Mouse (Mus musculus): ENCODE results near the gene March5.
"Not testable (repeated sequence)": the region's sequence is repeated elsewhere in the genome, so short reads cannot be mapped to it uniquely, and the experiment has no call there.

March5 gene

DNA sequence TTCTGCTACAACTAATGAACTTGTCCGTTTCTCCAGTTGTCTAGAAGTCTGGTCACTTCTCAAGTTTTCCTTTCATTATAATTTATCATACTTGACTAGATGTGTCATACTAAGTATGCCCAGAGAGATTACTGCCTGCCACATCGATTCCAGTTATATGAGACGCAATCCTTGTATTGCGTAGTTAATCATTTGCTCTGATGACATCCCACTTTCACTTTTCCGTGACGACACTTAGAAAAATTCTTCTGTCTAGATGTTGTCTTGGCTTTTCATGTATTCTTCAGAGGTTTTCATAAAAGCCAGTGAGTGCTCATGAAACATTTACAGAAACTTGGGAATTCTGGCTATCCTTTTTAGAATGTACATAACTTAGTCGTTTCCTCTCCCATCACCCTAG is 1.6 kb downstream of the March5 start:
- DNase-seq (ENCODE audit: low spot score in 2 of 2), result no peak

- DNase-seq (ENCODE audit: low spot score in 2 of 2), result no peak
Observed at GRCm38 (mm10) chr19:37209467-37210128, 2.3 kb downstream of the March5 start.

DNA sequence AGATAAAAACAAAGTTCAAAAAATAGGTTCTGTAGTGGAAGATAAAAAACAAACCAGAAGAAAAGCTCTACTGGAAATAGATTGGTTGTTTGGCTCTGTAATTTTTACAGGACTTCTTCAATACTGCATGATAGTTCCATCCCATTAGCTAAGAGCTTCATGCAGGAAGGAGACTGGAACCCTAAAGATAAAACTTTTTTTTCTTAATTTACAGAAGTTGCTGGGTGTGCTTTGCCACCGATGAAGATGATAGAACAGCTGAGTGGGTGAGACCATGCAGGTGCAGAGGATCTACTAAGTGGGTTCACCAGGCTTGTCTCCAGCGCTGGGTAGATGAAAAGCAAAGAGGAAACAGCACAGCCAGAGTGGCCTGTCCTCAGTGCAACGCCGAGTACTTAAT is 3.1 kb downstream of the March5 start:
- no peak for DNase-seq (ENCODE audit: low spot score in 2 of 2)

DNA sequence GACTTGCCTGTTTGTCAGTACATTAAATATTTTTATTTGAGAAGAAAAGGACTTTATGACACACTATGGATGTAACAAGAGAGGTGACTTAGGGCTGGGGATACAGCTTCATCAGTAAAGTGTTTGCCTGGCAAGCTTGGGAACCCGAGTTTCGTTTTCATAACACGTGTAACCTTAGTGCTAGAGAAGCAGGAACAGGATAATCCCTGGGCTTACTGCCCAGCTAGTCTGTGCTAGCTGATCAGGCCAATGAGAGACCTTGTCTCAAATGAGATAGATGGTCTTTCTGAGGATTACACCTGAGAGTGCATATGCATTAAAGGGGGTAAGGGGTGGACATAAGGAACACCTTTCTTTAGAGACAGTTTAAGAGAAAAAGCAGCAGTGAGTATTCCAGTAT is 4.1 kb downstream of the March5 start:
- no peak for DNase-seq (ENCODE audit: low spot score in 2 of 2)

DNA sequence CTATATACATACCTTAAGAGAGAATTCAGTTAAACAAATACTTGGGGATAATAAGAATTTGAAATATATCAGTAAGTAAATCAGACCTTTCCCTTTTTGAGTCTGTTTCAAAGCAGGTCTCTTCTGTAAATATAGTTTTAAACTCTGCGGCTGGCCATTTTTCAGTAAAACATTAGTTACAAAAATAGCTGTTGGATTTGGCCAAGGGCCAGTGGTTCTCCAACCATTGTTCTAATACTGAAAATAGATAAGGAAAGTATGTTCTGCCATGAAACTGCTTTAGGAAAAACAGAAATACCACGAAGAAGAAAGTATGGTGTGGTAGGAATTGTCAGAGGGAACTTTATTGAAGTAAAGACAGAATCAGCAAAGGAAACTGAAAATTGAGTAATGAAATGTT is 7.4 kb downstream of the March5 start:
- no peak for DNase-seq (ENCODE audit: low spot score in 2 of 2)

DNA sequence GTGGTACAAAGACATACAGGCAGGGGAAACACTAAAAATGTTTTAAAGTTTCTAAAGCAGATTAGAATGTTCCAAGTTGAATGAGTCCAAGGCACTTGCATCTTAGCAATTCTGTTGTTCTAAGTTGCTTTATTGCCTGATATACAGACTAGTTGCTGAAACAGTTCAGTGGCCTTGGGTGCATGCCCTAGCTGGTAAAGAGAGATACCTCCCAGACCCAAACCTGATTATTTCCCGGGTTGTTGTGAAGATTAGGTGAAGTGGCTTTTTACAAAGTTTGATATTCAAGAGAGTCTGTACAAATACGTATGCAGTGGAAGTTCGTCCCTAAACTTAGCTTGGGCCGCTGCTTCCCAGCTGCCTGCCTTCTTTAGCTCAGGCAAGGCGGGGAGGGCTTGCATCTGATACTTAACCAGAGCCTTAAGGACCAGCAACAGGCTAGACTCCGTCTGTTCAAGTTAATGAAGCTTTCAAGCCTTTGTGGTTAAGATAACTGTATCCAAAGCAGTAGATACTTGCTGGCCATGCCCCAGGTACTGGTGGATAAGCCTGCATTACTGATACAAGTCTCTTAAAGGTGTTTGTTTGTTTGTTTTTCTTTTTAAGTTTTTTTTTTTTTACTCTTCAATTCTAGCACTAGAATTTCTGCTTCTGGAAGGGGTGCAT is 18.0 kb downstream of the March5 start:
- DNase-seq (ENCODE audit: low spot score in 2 of 2), result no peak

- not testable (repeated sequence) for DNase-seq (ENCODE audit: low spot score in 2 of 2)
Observed at GRCm38 (mm10) chr19:37232598-37232997, 25.3 kb downstream of the March5 start.

DNA sequence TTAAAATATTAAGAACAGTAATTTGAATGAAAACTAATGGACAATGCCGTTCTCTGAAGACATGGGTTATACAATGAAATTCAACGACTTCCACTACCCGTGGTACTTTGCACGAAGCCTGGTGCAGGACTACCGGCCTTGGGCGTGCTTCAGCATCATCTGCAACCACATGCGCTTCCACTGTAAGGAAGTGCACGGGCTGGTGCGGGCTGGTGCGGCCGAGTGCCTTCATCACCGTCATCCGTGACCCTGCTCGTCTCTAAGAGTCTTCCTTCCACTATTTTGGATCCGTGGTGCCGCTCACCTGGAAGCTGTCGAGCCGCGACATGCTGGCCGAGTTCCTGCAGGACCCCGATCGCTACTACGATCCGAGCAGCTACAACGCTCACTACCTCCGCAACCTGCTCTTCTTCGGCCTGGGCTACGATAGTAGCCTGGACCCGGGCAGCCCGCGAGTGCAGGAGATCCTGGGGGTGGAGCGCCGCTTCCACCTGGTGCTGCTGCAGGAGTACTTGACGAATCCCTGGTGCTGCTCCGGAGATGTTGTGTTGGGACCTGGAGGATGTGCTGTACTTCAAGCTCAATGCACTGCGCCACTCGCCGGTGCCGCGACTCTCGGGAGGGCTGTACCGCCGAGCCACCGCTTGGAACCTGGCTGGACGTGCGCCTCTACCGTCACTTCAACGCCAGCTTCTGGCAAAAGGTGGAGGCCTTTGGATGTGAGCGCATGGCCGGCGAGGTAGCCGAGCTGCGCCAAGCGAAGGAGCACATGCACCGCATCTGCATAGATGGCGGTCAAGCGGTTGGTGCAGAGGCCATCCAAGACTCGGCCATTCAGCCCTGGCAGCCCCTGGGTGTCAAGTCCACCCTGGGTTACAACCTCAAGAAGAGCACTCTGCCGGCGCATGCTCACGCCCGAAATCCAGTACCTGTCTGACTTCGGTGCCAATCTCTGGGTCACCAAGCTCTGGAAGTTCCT is 26.5 kb downstream of the March5 start:
- no peak for DNase-seq (ENCODE audit: low spot score in 2 of 2)

DNA sequence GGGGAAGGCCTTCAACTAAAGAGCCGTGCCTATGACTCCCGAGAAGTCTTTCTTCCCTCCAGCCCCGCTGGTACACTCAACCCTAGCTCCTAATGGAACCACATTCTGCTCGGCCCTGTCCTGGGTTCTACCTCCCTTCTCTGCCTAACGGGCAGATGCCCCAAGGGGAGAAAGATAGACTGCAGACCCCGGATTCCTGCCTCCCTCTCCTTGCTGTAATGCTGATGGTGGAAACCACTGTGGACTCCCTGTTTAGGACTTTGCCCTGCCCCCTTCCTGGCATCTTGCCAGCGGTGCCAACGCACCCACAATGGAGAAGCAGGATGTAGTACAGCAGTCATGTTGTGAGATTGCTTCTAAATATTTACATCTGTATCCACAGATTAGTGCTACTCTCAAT is 28.5 kb downstream of the March5 start:
- DNase-seq (ENCODE audit: low spot score in 2 of 2), result no peak

- no peak for DNase-seq (ENCODE audit: low spot score in 2 of 2)
Observed at GRCm38 (mm10) chr19:37237306-37237705, 30.0 kb downstream of the March5 start.

DNA sequence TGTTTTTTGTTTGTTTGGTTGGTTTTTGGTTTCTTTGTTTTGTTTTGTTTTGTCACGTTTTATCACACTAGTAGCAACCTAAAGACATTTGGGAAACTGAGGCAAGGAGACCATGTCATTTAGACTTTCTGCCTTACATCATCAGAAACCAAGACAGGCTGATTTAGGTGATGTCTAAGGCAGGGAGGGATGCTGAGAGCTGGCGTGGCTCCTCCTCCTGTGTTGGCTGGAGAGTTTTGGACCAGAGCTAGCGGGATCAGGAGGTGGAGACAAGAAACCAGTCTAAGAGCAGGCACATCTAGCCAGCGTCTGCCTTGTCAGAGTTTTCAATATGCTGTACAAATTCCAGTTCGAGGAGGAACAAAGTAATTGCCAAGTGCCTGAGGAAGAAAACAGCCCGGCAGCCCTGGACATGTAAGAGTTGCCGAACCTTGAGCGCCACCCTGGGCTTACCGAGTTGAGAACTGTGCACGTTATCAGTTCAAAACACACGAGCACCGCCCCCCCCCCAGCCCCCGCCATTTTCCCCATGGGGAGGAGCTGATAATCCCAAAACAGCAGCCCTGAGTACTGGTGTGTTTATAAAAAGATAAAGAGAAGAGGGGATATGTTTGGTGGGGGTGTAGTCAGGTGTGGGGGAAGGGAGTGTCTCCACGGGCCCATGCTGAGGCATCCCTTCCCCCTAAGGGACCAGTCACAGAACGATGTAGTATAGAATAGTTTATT is 30.5 kb downstream of the March5 start:
- no peak for DNase-seq (ENCODE audit: low spot score in 2 of 2)

- no peak for DNase-seq (ENCODE audit: low spot score in 2 of 2)
Observed at GRCm38 (mm10) chr19:37238651-37239050, 31.3 kb downstream of the March5 start.

GRCm38 (mm10) chr19:37239096-37239495 is 31.8 kb downstream of the March5 start:
- DNase-seq (ENCODE audit: low spot score in 2 of 2), result peak in 1 of 2 experiments; percentile 10

DNA sequence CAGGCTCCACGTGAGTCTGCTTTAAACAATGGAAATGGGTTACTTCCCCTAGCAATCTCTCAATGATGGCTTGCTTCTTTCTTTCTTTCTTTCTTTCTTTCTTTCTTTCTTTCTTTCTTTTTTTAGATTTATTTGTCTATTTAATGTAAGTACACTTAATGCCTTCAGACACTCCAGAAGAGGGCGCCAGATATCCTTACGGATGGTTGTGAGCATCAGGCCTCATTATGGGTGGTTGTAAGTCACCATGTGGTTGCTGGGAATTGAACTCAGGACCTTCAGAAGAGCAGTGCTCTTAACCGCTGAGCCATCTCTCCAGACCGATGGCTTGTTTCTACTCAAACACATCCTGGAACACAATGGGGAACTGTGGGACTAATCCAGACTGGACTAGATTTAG is 33.9 kb downstream of the March5 start:
- peak in 1 of 2 experiments; percentile 17 for DNase-seq (ENCODE audit: low spot score in 2 of 2)

GRCm38 (mm10) chr19:37242707-37243106 is 35.4 kb downstream of the March5 start:
- no peak for DNase-seq (ENCODE audit: low spot score in 2 of 2)

- no peak for DNase-seq (ENCODE audit: low spot score in 2 of 2)
Observed at GRCm38 (mm10) chr19:37246859-37247258, 39.5 kb downstream of the March5 start.

DNA sequence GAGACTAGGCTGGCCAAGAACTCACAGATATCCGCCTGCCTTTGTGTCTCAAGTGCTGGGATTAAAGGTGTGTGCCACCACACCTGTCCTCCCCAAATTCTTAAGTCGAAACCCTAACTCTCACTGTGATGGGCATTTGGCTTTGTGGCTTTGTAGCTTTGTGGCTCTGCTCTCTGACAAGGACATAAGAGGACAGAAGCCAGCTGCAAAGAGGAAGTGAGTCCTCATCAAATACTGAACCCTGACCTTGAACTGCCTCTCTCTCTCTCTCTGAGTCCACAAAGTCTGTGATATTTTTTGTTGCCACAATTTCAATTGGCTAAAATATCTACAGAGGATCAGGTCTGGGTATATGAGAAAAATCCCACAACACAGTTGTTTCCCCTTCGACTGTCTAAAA is 40.9 kb downstream of the March5 start:
- DNase-seq (ENCODE audit: low spot score in 2 of 2), result no peak

DNA sequence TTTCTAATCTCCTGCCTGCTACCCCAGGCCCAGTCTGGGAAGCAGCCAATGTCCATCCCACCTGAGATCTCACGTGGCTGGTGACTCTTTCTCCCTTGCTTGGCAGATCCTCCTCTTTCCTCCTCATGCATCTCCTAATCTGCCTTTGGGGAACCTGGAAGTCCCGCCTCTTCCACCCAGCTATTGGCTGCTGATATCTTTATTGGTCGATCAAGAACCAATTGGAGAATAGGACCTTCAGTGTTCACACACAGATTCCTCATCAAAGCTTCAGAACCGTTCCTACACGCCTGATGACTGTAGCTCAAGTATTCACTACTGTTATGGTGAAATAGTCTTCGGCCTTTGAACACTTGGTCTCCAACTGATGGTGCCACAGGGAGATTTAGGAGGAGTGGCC is 44.8 kb downstream of the March5 start:
- no peak for DNase-seq (ENCODE audit: low spot score in 2 of 2)

DNA sequence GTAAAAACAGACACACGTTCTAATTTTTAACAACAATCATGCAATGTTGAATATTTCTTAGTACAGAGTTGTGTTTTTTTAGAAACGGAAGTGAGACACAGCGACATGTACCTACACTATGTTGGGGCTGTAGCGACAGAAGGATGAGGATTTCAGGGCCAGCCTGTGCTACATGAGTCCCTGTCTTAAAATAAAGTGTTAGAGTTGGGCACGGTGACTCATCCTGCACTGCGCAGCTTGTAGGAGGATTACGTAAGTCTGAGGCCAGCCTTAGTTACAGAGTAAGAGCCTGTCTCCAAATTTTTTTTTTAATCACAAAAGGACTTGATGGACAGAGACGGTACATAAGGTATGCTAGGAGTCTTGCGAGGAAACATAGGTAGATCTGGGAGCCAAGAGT is 48.0 kb downstream of the March5 start:
- DNase-seq (ENCODE audit: low spot score in 2 of 2), result no peak

DNA sequence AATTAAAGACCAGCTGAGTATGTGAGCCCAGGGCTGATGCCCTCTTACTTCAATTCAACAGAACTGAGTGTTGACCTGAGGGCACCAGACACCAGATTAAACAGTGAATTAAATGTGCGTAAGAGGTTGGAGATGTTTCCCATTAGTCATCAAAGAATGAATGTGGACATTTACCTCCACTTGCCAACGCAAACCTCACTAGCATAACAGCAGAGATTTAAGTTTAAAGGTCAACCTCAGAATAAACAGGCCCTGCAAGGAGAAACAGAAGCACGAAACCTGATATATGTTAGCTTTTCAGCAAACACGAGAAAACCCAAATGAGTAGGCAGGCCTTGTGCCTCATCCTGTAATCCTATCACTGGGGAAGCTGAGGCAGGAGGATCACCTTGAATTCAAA is 55.0 kb downstream of the March5 start:
- no peak for DNase-seq (ENCODE audit: low spot score in 2 of 2)

DNA sequence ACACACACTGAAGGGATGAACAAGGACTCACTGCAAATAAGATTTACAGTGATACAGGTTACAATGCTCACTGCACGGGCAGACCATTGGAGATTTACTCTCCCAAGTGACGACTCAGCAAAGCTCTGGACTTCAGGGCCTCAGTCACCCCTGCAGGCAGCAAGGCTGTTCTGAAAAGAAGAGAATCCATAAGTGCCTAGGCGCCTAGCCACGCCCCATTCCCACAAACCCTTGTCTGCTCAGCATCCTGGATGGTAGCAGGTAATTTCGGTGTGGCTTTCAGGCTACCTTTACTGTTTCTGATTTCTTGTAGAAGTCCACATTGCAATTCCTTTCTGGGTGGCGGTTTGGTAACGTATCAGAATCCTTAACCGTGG is 56.2 kb downstream of the March5 start:
- DNase-seq (ENCODE audit: low spot score in 2 of 2), result no peak
